Mouse (Mus musculus) retina, postnatal 7 days (tissue): ENCODE data around the gene Sh3rf1.

ENCODE experiments used
- DNase-seq: peaks from one replicate; pipeline ENCODE4 v3.0.0-alpha.2; 2012; ENCODE audit warnings: low read depth, low spot score

Sh3rf1 gene

GRCm38 (mm10) chr8:61223283-61223682 lies 389 bp upstream of the Sh3rf1 start:
- no peak for DNase-seq

DNA sequence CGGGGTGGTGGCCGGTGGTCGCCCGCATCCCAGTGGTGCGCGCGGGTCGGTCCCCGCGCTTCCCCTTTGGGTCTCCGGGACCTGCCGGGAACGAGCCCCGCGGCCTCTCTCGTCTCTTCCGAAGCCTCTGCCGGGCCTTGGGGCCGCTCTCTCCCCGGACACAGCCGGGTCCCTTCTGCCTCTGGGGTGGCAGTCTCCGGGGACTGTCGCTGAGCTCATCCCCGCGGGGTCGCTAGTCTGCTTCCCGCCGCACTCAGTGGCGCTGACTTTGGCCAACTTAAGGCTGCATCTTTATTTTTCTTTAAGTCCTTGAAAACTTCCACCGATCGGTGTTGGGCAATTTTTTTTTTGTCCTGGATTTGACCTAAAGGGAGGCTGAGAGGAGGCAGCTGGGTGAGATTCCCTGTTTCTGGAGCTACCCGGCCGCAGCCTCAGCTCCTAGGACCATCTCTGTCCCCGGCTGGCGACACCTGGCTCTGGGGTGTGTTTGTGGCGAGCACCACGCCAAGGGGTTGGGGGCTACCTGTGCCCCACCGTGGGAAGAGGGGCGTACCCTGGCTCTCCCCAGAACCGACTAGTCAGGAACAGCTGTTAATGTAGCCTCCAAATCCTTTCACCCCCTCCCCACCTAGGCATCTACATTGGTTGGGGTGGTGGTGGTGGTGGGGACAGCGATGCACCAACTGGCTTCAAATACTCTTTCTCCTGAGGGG lies 864 bp downstream of the Sh3rf1 start:
- DNase-seq: peak; percentile 30

DNA sequence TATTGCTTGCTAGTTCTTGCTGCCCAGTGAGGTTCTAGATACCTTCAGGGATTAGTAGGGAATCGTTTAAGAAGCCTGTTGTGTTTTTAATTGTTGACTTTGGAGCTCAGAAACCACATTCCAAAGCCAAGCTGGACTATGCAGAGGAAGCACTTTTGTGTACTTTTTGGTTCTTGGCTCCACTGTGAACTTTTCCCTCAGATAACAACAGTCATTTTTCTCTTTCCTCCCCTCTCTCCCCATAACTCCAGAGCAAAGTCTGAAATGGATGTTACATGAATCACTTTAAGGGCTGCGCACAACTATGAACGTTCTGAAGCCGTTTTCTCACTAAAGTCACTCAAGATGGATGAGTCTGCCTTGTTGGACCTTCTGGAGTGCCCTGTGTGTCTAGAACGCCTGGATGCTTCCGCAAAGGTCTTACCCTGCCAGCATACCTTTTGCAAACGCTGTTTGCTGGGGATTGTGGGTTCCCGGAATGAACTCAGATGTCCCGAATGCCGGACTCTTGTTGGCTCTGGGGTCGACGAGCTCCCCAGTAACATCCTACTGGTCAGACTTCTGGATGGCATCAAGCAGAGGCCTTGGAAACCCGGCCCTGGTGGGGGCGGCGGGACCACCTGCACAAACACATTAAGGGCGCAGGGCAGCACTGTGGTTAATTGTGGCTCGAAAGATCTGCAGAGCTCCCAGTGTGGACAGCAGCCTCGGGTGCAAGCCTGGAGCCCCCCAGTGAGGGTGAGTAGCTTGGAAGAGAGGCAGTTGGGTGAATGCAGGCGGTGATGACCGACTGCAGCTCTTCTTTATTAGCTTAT lies 2.1 kb downstream of the Sh3rf1 start:
- DNase-seq: no peak

DNA sequence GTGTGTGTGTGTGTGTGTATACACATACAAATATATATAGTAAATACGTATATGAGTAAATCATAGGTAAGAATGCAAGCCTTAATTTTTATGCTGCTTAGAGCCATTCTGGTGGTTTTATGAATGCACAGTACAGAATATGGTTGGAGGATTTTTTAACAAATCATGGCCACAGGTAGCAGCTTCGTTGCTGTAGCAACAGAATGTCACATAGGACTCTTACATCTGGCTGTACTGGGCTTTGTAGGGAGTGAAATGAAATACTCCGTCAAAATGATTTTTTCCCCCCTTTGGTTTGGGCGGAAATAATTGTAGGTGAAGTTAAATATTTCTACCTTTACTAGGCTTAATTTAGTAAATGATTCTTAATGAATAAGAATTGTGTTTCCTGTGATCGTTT lies 3.0 kb downstream of the Sh3rf1 start:
- DNase-seq: no peak

GRCm38 (mm10) chr8:61228678-61229077 lies 5.0 kb downstream of the Sh3rf1 start:
- DNase-seq: no peak

- DNase-seq: no peak
Measured at GRCm38 (mm10) chr8:61229511-61230195, 6.0 kb downstream of the Sh3rf1 start.

DNA sequence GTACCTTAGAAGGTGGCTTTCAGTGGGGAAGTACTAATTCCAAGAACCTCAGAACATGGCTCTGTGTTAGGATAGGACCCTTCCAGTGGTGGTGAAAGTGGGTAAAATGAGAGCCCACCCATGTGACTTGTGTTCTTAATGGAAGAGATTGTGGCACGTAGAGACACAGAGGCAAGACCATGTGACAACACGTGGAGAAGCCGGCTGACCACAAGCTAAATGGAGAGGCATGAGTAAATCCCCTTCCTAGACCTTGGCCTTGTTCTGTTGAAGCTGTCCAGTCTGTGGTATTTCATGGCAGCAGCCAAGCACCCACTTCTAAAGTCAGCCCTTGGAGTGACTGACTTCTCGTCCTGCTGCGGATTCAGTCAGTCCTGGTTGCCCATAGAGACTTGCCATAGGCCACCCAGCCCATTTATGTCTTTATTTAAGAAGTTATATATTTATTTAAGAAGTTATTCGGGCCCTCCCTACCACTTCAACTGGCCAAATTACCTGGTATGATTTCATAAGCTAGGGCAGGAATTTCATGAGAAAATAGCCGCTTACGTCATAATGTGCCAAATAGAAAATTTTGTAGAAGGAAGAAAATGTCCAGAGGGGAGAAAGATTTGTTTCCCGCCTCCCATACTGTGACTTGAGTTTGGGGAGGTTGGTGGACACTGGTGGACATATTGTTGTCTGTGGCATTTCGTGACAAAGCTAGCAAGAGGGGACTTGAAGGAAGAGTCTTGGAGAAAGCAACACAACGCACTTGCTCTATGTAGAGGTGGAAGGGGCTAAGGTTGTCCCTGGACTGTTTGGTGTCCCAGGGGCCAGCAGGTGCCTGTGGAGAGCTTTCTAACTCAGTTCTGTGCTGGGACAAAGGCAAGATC lies 7.4 kb downstream of the Sh3rf1 start:
- DNase-seq: no peak

DNA sequence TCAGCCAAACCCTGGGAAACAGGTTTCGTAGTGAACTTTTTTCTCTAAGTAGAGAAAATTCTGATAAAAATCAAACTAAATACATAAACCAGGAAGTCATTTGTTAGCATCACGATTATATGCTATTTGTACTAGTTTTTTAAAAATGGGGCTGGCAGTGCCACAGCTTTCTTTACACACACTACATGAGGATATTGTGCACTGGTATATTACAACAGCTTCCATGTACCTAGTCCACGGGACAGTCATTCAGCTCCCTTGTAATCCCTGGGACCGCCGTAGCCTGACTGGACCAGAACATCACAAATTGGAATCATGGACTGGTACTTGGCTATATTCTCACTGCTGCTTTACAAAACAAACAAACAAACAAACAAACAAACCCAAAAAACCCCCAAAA lies 11.8 kb downstream of the Sh3rf1 start:
- DNase-seq: no peak

DNA sequence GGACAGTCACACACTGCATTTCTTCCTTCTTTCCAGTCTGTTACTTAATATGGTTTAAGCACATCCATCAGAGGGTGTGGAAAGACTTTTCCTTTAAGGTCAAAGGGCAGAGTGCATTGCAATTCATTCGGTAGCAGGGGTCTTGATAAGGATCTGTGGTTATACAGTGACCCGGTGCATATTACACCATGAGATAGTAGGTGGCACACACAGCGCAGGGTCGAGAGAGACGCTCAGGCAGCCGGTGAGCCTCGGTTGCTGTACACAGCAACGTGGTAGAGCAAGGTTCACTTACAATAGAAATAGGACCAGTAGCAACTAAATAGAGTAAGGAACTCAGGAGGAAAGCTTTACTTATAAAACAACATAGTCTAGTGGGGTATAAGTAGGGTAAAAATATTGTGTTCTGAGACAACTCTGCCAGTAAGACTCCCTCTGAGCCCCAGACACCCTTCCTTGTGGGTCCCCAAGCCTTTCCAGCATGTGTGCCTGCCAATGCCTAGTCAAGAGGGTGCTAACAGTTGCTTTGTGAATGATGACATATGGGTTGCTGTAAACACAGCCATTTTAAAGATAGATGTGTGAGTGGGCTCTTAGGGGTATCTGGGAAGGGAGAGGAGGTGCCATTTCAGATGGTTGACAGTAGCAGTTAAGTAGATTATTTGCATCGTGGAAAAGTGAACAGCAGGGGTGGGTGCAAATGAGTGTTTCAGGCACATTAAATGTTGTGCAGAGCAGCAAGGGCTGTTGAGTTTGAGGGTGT lies 13.0 kb downstream of the Sh3rf1 start:
- DNase-seq: no peak

DNA sequence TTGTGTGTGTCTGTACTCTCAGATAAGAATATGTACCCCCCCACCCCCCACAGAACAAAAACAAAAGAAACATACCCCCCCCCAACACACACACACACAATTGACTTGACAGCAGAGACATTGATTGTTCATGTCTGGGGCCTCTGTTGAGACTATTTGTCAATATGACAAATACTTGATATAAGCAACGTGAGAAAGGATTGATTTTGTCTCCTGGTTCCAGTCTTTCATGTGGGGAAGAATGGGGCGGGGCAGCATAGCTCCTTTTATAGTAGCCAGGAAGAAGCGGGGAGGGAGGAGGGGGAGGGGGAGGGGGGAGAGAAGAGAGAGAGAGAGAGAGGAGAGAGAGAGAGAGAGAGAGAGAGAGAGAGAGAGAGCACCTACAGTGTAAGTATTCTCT lies 15.9 kb downstream of the Sh3rf1 start:
- DNase-seq: no peak

GRCm38 (mm10) chr8:61241229-61241628 lies 17.6 kb downstream of the Sh3rf1 start:
- DNase-seq: no peak

- DNase-seq: no peak
Measured at GRCm38 (mm10) chr8:61242896-61243295, 19.2 kb downstream of the Sh3rf1 start.

DNA sequence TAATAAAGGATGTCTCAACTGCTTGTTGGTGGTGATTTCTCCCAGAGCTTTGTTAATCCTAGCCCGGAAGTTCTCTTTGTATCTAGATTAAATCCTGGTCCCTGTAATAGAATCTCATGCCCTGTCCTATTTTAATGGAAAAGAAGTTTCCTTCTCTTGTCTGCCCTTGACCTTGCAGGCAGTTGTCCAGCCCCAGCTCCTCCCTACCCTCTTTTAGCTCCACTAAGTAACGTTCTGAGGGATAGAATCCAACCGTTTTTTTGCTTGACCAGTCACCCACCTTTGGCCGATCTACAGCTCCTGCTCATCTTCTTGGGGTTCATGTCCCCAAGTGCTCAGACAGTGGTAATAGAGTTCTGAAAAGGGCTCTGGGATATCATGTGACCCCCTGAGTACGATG lies 19.8 kb downstream of the Sh3rf1 start:
- no peak for DNase-seq

DNA sequence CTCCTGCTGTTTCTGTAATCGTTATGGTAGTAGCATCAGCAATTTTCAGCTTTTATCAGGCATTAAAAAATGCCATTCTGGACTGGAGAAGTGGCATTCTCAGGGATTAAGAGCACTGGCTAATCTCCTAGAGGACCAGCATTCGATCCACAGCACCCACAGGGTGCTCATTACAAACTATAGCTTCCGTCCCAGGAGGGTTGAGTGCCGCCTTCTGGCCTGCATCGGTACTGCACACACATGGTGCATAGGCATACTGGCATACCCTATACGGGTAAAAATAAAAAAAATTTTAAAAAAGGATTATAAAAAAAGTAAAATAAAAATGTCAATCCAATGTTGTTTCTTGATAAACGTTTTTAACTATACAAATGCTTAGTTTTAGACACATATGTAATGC lies 20.5 kb downstream of the Sh3rf1 start:
- DNase-seq: no peak

DNA sequence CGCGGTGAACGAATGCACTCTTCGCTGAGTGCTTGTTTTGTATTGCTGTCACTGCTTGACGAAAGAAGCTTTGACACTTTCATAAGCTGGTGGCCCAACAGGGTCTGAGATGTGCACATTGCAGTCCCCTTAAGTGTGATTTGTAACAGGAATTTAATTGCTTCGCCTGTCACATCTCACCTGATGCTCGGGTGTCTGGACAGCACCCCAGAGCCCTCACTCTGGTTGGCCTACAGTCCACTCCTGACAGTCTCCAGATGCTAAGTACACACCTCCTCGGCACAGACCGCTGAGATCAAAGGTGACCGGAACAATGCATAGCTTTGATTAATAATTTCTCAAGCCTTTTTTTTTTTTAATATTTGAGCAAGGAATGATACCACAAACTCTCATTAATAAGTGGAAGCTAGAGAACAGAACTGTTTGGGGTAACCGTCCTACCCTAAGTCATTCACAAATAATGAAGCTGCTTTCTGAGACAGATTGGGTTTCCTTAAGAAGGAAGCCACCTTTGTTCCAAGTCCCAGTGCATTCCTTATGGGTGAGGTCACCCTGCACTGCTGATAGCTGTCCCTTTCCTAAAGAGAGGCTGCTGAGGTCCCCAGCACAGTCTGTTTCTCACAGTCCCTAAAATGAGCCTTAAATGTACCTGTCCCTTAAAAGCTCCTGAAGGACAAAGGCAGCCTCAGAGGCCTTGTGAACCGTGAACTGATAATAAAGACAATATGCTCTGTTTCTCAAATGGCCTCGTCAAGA lies 23.8 kb downstream of the Sh3rf1 start:
- DNase-seq: no peak

DNA sequence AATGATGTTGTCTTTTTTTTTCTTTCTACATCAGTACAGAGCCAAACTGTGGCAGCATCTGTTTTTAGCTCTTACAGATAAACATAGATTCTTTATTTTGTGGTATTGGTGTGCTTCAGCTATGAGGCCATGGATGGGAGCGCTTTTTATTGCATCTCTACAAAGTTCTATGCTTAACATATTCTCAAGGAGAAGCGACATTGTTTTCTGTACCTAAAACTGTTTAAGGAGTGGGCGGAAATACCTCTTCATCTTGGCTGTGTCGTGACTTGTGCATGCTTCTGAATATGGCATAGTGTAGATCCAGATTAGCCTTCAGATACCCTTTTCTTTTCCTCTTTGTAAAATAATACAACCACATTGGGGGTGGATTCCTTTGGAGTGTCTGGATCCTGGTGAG lies 25.8 kb downstream of the Sh3rf1 start:
- no peak for DNase-seq

GRCm38 (mm10) chr8:61254196-61254595 lies 30.5 kb downstream of the Sh3rf1 start:
- DNase-seq: no peak

- no peak for DNase-seq
Measured at GRCm38 (mm10) chr8:61258828-61259227, 35.2 kb downstream of the Sh3rf1 start.

DNA sequence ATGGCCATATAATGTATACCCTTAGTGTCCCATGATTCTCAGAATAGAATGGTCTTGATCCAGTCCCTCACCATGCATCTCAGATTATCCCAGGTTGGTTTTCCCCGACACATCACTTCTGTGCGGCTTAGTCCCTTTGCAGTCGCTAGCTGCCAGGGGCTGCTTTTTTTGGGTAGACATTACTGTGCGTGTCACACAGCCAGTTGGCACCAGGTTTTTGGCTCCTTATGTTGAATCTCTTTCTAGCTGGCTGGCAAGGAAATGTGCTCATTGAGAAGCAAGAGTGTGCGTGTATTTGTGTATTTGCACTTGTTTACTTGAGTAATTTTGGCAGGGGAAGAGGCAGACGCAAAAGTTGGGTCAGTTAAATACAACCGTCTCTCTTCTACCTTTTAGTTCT lies 35.9 kb downstream of the Sh3rf1 start:
- no peak for DNase-seq

DNA sequence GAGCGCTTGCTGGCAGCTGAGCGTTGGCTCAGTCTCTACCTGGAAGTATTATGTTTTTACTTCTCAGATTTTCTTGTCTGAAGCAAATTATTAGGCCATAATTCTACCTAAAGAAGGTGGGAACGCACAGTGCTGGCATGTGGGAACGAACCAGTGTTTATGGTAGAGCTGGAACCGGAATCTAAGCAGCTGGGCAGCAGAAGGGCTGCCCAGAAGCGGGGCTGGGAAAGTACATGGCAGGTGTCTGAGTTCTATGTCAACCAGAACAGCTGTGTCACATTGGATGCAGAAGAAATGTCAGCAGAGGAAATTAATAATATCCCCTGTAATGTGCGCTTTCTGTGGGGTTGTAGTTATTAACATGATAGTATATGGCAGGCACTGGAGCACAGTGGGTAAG lies 36.9 kb downstream of the Sh3rf1 start:
- DNase-seq: no peak
